Mouse (Mus musculus): Measurements from ENCODE around the gene Tgif1. TPM values are rescaled to one million over a fixed set of nuclear protein-coding genes. Genes with fewer than 3 reads are reported as not detected.

Gene Tgif1
- total RNA-seq, 2 experiments from 2014 or later: 1.9 to 2.3 TPM

GRCm38 (mm10) chr17:70817862-70818451 is 35.4 kb downstream of the Tgif1 start:
- DNase-seq (ENCODE audit: extremely low spot score in 1 of 2, low spot score in 1 of 2): no peak

DNA sequence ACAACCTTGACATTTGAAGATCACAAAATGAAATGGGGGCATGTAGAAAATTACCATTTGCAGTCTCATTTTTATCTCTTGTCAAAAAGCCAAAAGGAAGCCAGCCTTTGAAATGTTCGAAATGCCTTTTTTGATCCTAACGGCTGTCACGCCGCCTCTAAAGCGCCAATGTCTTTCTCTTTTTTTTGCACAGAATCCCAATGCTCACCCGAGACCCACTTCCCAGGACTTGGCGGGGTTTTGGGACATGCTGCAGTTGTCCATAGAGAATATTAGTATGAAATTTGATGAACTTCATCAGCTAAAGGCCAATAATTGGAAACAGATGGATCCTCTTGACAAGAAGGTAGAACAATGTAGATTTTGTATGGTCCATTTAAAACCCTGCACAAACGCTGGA is 38.3 kb downstream of the Tgif1 start:
- DNase-seq (ENCODE audit: extremely low spot score in 1 of 2, low spot score in 1 of 2): no peak

- DNase-seq (ENCODE audit: extremely low spot score in 1 of 2, low spot score in 1 of 2): no peak
Observed at GRCm38 (mm10) chr17:70810795-70811194, 42.6 kb downstream of the Tgif1 start.

DNA sequence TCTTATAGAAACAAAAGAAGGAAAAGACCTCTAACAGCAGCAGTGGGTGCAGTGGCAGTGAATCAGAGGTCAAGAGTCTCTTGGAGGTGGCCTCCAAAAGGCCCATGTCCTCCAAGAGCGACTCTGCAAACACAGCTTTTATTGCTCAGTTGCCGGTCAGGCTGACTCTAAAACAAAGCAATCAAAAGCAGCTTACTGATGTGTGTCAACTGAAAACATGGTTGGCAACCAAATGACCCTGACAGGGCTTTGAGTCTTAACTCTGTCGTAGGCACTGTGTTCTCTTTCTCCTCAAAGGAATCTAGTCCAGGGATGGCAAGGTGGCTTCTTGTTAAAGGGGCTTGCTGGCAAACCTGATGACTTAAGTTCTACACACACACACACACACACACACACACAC is 43.6 kb downstream of the Tgif1 start:
- no peak for DNase-seq (ENCODE audit: extremely low spot score in 1 of 2, low spot score in 1 of 2)

GRCm38 (mm10) chr17:70808837-70809236 is 44.5 kb downstream of the Tgif1 start:
- DNase-seq (ENCODE audit: extremely low spot score in 1 of 2, low spot score in 1 of 2): no peak

DNA sequence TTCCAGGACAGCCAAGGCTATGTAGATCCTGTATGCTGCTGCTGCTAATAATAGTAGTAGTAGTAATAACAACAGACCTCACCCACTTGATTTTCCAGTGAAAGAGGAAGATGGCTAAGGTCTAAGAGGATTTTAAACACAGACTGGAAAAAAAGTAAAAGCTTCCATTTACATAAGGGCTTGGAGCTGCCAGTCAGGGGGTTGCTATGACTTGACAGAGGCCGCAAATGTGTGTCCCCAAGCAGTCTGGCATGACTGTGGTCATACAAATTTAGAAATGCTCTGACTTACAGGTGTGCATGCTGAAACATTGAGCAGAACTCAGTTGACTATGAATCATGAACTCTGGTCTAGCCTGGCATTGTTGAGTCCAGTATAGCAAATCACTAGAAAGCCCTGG is 45.5 kb downstream of the Tgif1 start:
- DNase-seq (ENCODE audit: extremely low spot score in 1 of 2, low spot score in 1 of 2): no peak

GRCm38 (mm10) chr17:70806600-70806999 is 46.7 kb downstream of the Tgif1 start:
- DNase-seq (ENCODE audit: extremely low spot score in 1 of 2, low spot score in 1 of 2): no peak

DNA sequence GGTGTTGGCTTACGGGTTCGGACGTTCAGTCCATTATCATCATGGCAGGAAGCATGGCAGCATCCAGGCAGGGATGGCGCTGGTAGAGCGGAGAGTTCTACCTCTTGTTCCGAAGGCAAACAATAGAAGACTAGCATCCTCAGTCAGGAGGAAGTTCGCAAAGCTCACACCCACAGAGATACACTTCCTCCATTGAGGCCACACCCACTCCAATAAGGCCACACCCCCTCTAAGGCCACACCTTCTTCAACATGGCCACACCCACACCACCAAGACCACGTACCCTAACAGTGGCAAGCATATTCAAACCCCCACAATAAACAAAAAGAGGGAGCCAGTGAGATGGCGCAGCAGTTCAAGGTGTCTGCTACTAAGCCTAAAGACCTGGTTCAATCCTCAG is 47.5 kb downstream of the Tgif1 start:
- no peak for DNase-seq (ENCODE audit: extremely low spot score in 1 of 2, low spot score in 1 of 2)

- DNase-seq (ENCODE audit: extremely low spot score in 1 of 2, low spot score in 1 of 2): no peak
Observed at GRCm38 (mm10) chr17:70802022-70802421, 51.3 kb downstream of the Tgif1 start.

DNA sequence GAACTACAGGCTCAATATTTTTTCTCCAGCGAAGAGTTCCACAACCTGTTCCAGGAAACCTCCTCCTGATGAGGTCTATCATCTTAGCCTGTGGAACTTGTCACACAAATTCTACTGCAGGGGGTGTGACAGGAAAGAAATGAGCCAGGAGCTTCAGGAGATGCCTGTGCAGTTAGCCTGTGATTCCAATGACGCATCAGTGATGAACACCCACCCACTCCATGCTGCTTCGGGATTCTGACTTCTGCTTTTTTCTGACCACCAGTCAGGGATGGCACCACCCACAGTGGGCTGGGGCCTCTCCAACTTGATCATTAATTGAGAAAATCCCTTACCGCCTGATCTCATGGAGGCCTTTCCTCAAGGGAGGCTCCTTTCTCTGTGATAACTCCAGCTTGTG is 54.1 kb downstream of the Tgif1 start:
- DNase-seq (ENCODE audit: extremely low spot score in 1 of 2, low spot score in 1 of 2): no peak

DNA sequence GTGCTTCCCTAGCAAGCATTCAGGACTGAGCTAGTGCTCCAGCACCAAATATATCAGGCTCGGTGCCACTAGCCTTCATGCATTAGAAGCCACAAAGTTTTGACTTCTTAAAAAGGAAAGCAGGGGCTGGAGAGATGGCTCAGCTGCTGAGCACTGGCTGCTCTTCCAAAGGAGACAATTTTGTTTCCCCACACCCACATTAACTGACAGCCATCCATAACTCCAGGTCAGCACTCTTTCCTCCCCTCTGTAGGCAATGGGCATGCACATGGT is 55.6 kb downstream of the Tgif1 start:
- DNase-seq (ENCODE audit: extremely low spot score in 1 of 2, low spot score in 1 of 2): no peak

DNA sequence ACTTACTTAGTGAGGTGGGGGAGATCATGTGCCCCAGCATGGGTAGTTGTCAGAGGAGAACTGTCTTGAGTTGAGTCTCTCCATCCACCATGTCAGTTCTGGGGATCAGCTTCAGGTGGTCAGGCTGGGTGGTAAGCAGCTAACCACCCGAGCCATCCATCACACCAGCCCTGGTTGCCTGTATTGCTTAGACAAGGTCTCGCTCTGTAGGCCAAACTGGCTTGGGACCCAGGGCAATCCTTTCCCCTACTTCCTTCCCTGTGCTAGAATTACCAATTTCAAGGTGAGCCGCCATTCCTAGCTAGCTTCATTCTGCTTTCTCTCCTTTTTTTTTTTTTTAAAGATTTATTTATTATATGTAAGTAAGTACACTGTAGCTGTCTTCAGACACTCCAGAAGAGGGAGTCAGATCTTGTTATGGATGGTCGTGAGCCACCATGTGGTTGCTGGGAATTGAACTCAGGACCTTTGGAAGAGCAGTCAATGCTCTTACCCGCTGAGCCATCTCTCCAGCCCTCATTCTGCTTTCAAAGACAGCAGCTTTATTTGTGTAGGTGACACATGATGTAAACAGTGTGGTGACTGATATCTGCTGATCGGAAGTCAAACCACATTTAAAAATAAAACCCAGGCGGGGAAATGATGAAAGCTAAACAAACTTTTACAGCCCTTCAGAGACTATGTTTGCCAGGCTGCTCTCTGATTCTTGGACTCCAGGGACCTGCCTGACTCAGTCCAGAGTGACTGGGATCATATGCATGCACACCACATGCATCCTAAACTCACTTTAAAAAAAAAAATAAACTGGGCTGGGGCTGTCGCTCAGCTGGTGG is 56.2 kb downstream of the Tgif1 start:
- DNase-seq (ENCODE audit: extremely low spot score in 1 of 2, low spot score in 1 of 2): no peak

DNA sequence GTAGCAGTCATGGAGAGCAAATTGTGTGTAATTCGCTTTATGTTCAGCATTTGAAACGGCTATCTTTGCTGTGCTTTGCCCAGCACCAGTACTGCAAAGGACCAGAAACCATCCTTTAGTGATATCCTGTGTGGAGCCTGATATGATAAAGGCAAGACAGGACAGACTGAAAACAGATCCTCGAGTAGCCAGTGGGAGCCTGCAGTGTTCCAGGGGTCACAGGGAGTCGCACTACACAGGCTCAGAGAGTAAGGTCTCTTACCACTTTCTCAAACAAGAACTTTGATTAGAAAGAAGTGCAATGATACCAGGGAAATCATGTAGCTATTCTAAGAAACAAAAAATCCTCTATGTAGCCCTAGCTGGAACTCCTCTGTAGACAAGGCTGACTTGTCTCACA is 58.1 kb downstream of the Tgif1 start:
- DNase-seq (ENCODE audit: extremely low spot score in 1 of 2, low spot score in 1 of 2): no peak

DNA sequence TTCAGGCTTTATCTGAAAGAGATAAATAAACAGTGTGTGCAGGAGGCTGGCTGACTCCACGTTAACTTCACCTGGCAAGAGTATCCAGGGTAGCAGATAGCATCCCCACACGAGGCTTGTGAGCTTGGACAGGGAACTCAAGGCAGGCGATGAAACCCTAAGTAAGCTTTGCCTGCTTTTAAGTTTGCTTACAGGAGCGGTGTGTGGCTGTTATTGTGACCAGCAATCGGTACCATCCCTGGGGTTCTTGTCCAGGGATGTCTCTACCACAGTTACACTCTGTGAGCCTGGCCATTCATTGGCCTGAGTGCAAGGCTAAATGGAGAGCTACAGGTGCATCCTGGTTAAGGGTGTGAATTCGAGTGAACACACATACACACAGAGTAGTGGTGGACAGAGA is 58.6 kb downstream of the Tgif1 start:
- no peak for DNase-seq (ENCODE audit: extremely low spot score in 1 of 2, low spot score in 1 of 2)

DNA sequence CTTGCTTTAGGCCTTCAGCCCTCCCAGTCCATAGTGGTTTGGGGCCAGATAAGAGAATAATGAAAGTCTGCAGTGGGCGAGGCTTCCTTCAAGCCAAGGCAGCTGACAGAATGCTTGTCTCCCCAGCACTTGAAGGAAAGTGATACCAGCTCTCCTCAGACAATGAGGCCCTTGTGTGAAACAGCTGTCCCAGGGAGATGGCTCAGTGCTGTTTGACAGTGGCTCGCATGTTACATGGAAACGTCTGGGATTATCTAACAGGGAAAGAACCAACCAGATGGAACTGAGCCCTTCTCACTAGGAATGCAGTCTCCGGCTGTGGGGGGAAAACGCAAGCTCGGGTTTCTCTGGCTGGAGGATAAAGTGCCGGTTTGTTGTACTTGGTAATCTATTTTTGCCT is 59.1 kb downstream of the Tgif1 start:
- DNase-seq (ENCODE audit: extremely low spot score in 1 of 2, low spot score in 1 of 2): peak in 1 of 2 experiments; percentile 22

Small RNA genes lying within 50 kb of the gene (microRNA-seq; reads per million reads assigned to microRNA genes)
- gene Mir1195: 0 reads per million in 2 experiments

Other genes starting within 250 kb of the Tgif1 start
- 1 to 10 TPM; 1.9 to 3.3 TPM for gene Myom1, start 149.1 kb upstream of the Tgif1 start, total RNA-seq (2021)
- gene Myl12a, start 149.3 kb upstream of the Tgif1 start, total RNA-seq (2021): 10 to 100 TPM; 36.2 to 42.4 TPM

Measured in layer of hippocampus, postnatal 25 days (tissue).